ENCODE assay signal across 18 mouse cellular contexts in genomic region chr13:52921065-52921825, GRCm38 (mm10). TPM values are rescaled to one million over a fixed set of nuclear protein-coding genes. Genes with fewer than 3 reads are reported as not detected.
A peak's percentile ranks its signal among the peaks of the same experiment; 100 is the strongest.
DNase-seq lines count a peak whose midpoint lies in the region; ATAC-seq and TF ChIP-seq lines count a peak whose summit lies in the region.
"Had no signal": no experiment of that assay in that cellular context is flagged by ENCODE, and none has a peak within 500 bp of the region (broad histone marks: within the 10 kb centered on the region; RNA-seq: fewer than 3 reads in every experiment).

No protein-coding gene starts in this region.

- peaks cover 3% of the 10 kb centered on the region for H3K36me3 ChIP-seq in liver, adult 2 months (ENCODE audit: control insufficient read depth, insufficient read depth, low read length)
- H3K36me3 ChIP-seq in liver, postnatal 0 days (replicated peaks; ENCODE audit: insufficient read depth, low read length), result peaks cover 8% of the 10 kb centered on the region
- H3K36me3 ChIP-seq in kidney, embryonic 15.5 days, result no peaks in the 10 kb centered on the region
- H3K36me3 ChIP-seq: liver, embryonic 15.5 days; midbrain, embryonic 15.5 days had no signal

- no peaks in the 10 kb centered on the region for H3K27me3 ChIP-seq in liver, adult 2 months (ENCODE audit: control insufficient read depth, insufficient read depth, low read length)
- H3K27me3 ChIP-seq in liver, postnatal 0 days (ENCODE audit: insufficient read depth, low read length), result no peaks in the 10 kb centered on the region
- H3K27me3 ChIP-seq in kidney, embryonic 15.5 days, result no peaks in the 10 kb centered on the region
- H3K27me3 ChIP-seq: liver, embryonic 15.5 days; midbrain, embryonic 15.5 days had no signal

- DNase-seq in liver, adult 2 months (ENCODE audit: extremely low read depth, low read depth, low spot score), result peak; percentile 55
- no peak for DNase-seq in liver, postnatal 0 days
- DNase-seq in ZHBTc4 (ENCODE audit: low read depth, low spot score), result peak; percentile 78
- DNase-seq in yolk sac, embryonic 10.5 days (ENCODE audit: low spot score), result peak; percentile 40
- DNase-seq in urinary bladder, postnatal 14 days (ENCODE audit: low spot score), result no peak
- DNase-seq in urinary bladder, postnatal 36 days (ENCODE audit: low spot score in 2 of 2), result no peak
- no peak for DNase-seq in frontal cortex, postnatal 36 days (ENCODE audit: low spot score in 2 of 2)
- DNase-seq: cerebellum, adult 11 months; cerebellum, postnatal 36 days; forebrain, postnatal 0 days; gastrocnemius, postnatal 10 days; heart, postnatal 36 days; right cerebral cortex, postnatal 14 days had no signal

- no peak for TF ChIP-seq CTCF in liver, adult 2 months (IDR thresholded peaks at IDR 0.05; ENCODE audit: low read depth, low read length)
- TF ChIP-seq CTCF in liver, postnatal 0 days (IDR thresholded peaks at IDR 0.05; ENCODE audit: low read depth), result no peak

- 58% methylated on average over 7 of the region's 7 CpGs for WGBS in liver, adult 2 months
- WGBS in liver, postnatal 0 days (ENCODE audit: insufficient replicate concordance), result 75% methylated on average over 7 of the region's 7 CpGs
- 58% methylated on average over 7 of the region's 7 CpGs for WGBS in kidney, embryonic 15.5 days

- no peak for ATAC-seq in liver, postnatal 0 days
- ATAC-seq in kidney, embryonic 15.5 days (replicated peaks; ENCODE audit: low FRiP score), result 0 out of 2 replicates have a peak, but pooled peaks have one; percentile 62
- ATAC-seq: forebrain, postnatal 0 days; hindbrain, postnatal 0 days; midbrain, embryonic 15.5 days had no signal

- no peak for TF ChIP-seq POLR2A in liver, adult 2 months (IDR thresholded peaks at IDR 0.05; ENCODE audit: extremely low read depth, insufficient read depth, low read length)

- no peak overlapping the region for H3K9ac ChIP-seq in liver, adult 2 months (ENCODE audit: low read depth, low read length)
- no peak overlapping the region for H3K9ac ChIP-seq in liver, postnatal 0 days (replicated peaks)
- H3K9ac ChIP-seq in kidney, embryonic 15.5 days, result no peak overlapping the region
- H3K9ac ChIP-seq: forebrain, postnatal 0 days; liver, embryonic 15.5 days; midbrain, embryonic 15.5 days had no signal

- no peaks in the 10 kb centered on the region for H3K9me3 ChIP-seq in liver, postnatal 0 days (ENCODE audit: low read length)
- no peaks in the 10 kb centered on the region for H3K9me3 ChIP-seq in kidney, embryonic 15.5 days (replicated peaks)
- H3K9me3 ChIP-seq: liver, embryonic 15.5 days; midbrain, embryonic 15.5 days had no signal

- H3K4me3 ChIP-seq in liver, adult 2 months (ENCODE audit: insufficient read depth, low read depth, low read length), result no peak overlapping the region
- H3K4me3 ChIP-seq in liver, postnatal 0 days (ENCODE audit: low read depth, low read length), result no peak overlapping the region
- H3K4me3 ChIP-seq in kidney, embryonic 15.5 days (replicated peaks), result no peak overlapping the region
- H3K4me3 ChIP-seq: liver, embryonic 15.5 days; midbrain, embryonic 15.5 days had no signal

- TF ChIP-seq EP300 in liver, postnatal 0 days (IDR thresholded peaks at IDR 0.05; ENCODE audit: low read depth), result no peak

- no peak overlapping the region for H3K27ac ChIP-seq in liver, adult 2 months (replicated peaks; ENCODE audit: insufficient read depth, low read depth, low read length)
- no peak overlapping the region for H3K27ac ChIP-seq in liver, postnatal 0 days (ENCODE audit: low read depth)
- peak overlapping the region; percentile 2; the same call in 1 of the 2 replicates for H3K27ac ChIP-seq in kidney, embryonic 15.5 days
- H3K27ac ChIP-seq: hindbrain, postnatal 0 days; liver, embryonic 15.5 days; midbrain, embryonic 15.5 days had no signal

- peaks cover 36% of the 10 kb centered on the region for H3K79me2 ChIP-seq in liver, adult 2 months (ENCODE audit: control insufficient read depth, insufficient read depth, low read length)

- peaks cover 4% of the 10 kb centered on the region; the same call in 1 of the 2 replicates for H3K4me1 ChIP-seq in liver, adult 2 months (ENCODE audit: control insufficient read depth, insufficient read depth, low read length)
- no peaks in the 10 kb centered on the region for H3K4me1 ChIP-seq in liver, postnatal 0 days (ENCODE audit: insufficient read depth)
- H3K4me1 ChIP-seq in kidney, embryonic 15.5 days, result peaks cover 11% of the 10 kb centered on the region

- no peak overlapping the region for H3K4me2 ChIP-seq in liver, postnatal 0 days (ENCODE audit: low read depth, low read length)
- H3K4me2 ChIP-seq in kidney, embryonic 15.5 days, result no peak overlapping the region
- H3K4me2 ChIP-seq: heart, embryonic 11.5 days; liver, embryonic 15.5 days; midbrain, embryonic 15.5 days had no signal

RNA-seq across cellular contexts. Expression of gene Auh, which starts 8.2 kb away (rescaled TPM):
- total RNA-seq in liver, adult 2 months (2014; rRNA removed), result 45.1 and 49.2 TPM in 2 replicates
- 28.0 and 33.3 TPM in 2 replicates for polyA plus RNA-seq in liver, adult 2 months (2012; rRNA removed)
- 33.2 and 37.4 TPM in 2 replicates for polyA plus RNA-seq in liver, postnatal 0 days (2015; fragmentation: Nextera tagmentation; extraction: Ambion mirVana)
- 56.4 and 57.0 TPM in 2 replicates for polyA plus RNA-seq in kidney, embryonic 15.5 days (2015; fragmentation: Nextera tagmentation; extraction: Ambion mirVana)

RNA-seq across cellular contexts. Expression of gene Nfil3, which starts 59.6 kb away (rescaled TPM):
- 6.2 and 10.2 TPM in 2 replicates for total RNA-seq in liver, adult 2 months (2014; rRNA removed)
- 7.9 and 16.2 TPM in 2 replicates for polyA plus RNA-seq in liver, adult 2 months (2012; rRNA removed)
- polyA plus RNA-seq in liver, postnatal 0 days (2015; fragmentation: Nextera tagmentation; extraction: Ambion mirVana), result 9.3 and 10.9 TPM in 2 replicates
- polyA plus RNA-seq in kidney, embryonic 15.5 days (2015; fragmentation: Nextera tagmentation; extraction: Ambion mirVana), result 20.4 and 22.5 TPM in 2 replicates

Comparison
In these comparisons a context has a peak if more than half of its experiments do, and no peak if none do; other contexts are left out.
1. DNase-seq: peak in liver, adult 2 months (single experiment), ZHBTc4 (single experiment) and yolk sac, embryonic 10.5 days (single experiment); none in liver, postnatal 0 days (single experiment), urinary bladder, postnatal 14 days (single experiment), urinary bladder, postnatal 36 days (0 of 2) and frontal cortex, postnatal 36 days (0 of 2).